Mouse (Mus musculus) subcutaneous adipose tissue, adult 2 months (tissue): ENCODE results near the gene Prkg2. TPM values are rescaled to one million over a fixed set of nuclear protein-coding genes. Genes with fewer than 3 reads are reported as not detected.

Experiments
- polyA plus RNA-seq: library from polyadenylated mRNA; depleted of rRNA; stranded (reverse); fragments of >200 nt; gene quantifications from 2 replicates; pipeline ENCODE4 v1.2.3, GENCODE M21; 2012; ENCODE audit warnings: low replicate concordance; rRNA removed

The Prkg2 gene
- polyA plus RNA-seq: 0.17 and 0.53 TPM in 2 replicates

GRCm38 (mm10) chr5:99036596-99037441 lies at the start of gene Prkg2:
Gene Prkg2, minus strand, starts transcription at chr5:99037351.

Other genes starting within 250 kb of the Prkg2 start
- 8.8 and 37.1 TPM in 2 replicates for gene Bmp3, start 182.9 kb downstream of the Prkg2 start, polyA plus RNA-seq